Mouse (Mus musculus) cortical plate, adult 2 months (tissue): ENCODE measurements around the gene Sfrp4. TPM values are rescaled to one million over a fixed set of nuclear protein-coding genes. Genes with fewer than 3 reads are reported as not detected.

Source experiments
- H3K27ac ChIP-seq: fragments of 200-500 bp; 2 replicates; pipeline ENCODE4 v1.5.1; 2012; ENCODE audit warnings: low read length, control low read depth, inconsistent platforms; ENCODE audit not compliant: insufficient read depth
- H3K4me1 ChIP-seq: fragments of 200-500 bp; 2 replicates; pipeline ENCODE4 v1.6.1; 2011; ENCODE audit warnings: low read length; ENCODE audit not compliant: control insufficient read depth, insufficient read depth
- H3K4me3 ChIP-seq: fragments of 200-500 bp; 2 replicates; pipeline ENCODE4 v1.5.1; 2011; ENCODE audit warnings: mild to moderate bottlenecking, low read length, control low read depth; ENCODE audit not compliant: insufficient read depth
- CTCF ChIP-seq: fragments of 200-500 bp; IDR thresholded peaks from 2 replicates; pipeline ENCODE4 v1.5.1; 2011; ENCODE audit warnings: mild to moderate bottlenecking, control low read depth, low read length; ENCODE audit not compliant: insufficient read depth; ENCODE audit errors: extremely low read depth
- POLR2A ChIP-seq: fragments of 200-500 bp; IDR thresholded peaks from 2 replicates; pipeline ENCODE4 v1.6.1; 2011; ENCODE audit warnings: mild to moderate bottlenecking, low read length, control low read depth; ENCODE audit not compliant: insufficient read depth; ENCODE audit errors: extremely low read depth
- polyA plus RNA-seq: library from polyadenylated mRNA; depleted of rRNA; stranded (reverse); fragments of >200 nt; gene quantifications from 2 replicates; pipeline ENCODE4 v1.2.3, GENCODE M21; 2012

Sfrp4 gene
- polyA plus RNA-seq, 1 experiment: 3.4 TPM

DNA sequence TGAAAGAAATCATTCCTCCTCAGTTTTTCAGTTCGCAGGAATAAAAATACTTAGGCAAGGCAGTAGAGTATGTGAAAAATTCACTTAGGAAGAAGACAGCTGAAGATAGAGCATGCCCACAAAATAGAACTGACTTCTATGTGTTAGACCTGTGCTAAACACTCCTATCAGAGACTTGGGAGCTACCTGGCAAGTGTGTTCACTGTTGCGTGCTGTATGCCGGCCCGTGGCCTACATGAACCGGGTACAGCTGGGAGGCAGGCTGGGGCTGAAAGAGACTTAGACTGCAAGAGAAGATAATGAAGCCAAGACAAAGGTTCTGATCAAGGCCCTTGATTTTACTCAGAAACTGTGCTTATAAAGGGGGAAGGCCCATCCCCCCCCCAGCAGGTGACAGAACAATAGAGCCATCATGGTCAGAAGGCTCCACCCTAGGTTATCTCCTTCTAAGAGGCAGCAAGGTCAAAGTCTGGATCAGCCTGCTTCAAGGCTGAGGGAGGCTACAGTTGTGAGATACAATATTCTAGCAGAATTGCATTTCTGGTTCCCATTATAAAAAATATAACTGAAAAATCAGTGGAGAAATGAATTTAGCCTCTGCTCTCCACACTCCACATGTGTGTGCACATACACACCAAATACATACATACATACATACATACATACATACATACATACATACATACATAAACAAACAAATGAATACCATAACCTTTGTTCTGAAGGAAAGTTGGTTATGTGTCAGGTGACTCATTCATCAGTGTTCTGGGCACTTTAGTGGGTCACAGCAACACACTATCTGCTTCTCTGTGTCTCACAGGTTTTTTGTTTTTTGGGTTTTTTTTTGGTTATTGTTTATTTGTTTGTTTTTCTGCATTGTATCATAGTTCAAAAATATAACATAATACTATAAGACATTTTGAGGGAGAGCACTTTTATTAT is 8.1 kb downstream of the Sfrp4 start:
- no peak overlapping the region for H3K27ac ChIP-seq
- H3K4me3 ChIP-seq: no peak overlapping the region
- no peaks in the 10 kb centered on the region for H3K4me1 ChIP-seq
- TF ChIP-seq CTCF: no peak
- no peak for TF ChIP-seq POLR2A

GRCm38 (mm10) chr13:19636131-19636530 is 13.2 kb downstream of the Sfrp4 start:
- TF ChIP-seq CTCF: peak; percentile 65
- no peak for TF ChIP-seq POLR2A
- Histone ChIP-seq H3K4me1 (no peaks in the 10 kb centered on the region), H3K27ac (no peak overlapping the region), H3K4me3 (no peak overlapping the region)

GRCm38 (mm10) chr13:19640203-19640851 is 17.4 kb downstream of the Sfrp4 start:
- Histone ChIP-seq H3K27ac (no peak overlapping the region), H3K4me1 (no peaks in the 10 kb centered on the region), H3K4me3 (no peak overlapping the region)
- TF ChIP-seq POLR2A: no peak
- no peak for TF ChIP-seq CTCF

GRCm38 (mm10) chr13:19643519-19643918 is 20.6 kb downstream of the Sfrp4 start:
- H3K27ac ChIP-seq: no peak overlapping the region
- H3K4me3 ChIP-seq: no peak overlapping the region
- H3K4me1 ChIP-seq: no peaks in the 10 kb centered on the region
- no peak for TF ChIP-seq POLR2A

DNA sequence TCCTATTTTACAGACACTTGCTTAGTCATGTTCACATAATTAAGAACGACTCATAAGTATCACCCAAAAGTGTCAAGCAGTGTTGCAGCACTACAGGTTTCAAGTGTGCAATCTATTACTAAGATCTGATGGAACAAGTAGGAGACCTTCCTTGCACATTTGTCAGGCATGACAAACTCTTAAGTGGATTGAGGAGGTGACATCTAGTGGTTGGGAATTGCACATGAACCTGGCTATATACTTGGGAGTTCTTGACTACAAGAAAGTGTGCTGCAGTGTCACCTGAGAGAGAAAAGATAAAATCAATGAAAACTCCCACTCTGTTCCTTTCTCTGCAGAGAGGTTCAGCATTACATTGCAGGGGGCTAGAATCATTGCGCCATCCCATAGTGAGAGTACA is 21.3 kb downstream of the Sfrp4 start:
- Histone ChIP-seq H3K27ac (no peak overlapping the region), H3K4me1 (no peaks in the 10 kb centered on the region), H3K4me3 (no peak overlapping the region)
- TF ChIP-seq POLR2A: no peak
- peak; percentile 30; the same call in 1 of the 2 replicates for TF ChIP-seq CTCF

- Histone ChIP-seq H3K27ac (no peak overlapping the region), H3K4me3 (no peak overlapping the region), H3K4me1 (no peaks in the 10 kb centered on the region)
- TF ChIP-seq CTCF: no peak
- TF ChIP-seq POLR2A: no peak
Observed at GRCm38 (mm10) chr13:19649824-19650223, 26.9 kb downstream of the Sfrp4 start.

DNA sequence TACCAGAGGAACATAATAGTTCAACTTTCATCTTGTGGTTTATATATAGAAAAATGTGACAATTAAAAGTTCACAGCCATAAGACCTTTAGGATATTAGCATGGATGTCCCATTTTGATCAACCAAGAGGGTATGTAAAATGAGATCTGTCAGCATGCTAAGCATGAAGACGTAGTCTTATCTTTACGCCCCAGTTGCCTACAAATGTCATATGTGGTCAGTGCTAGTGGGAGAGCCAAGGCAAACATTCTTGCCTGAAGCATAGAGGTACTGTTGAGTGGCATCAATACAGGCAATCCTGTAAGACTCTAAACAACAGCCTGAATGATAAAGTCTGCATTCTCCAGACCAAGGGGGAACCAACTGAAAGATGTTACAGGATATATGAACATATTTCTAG is 29.5 kb downstream of the Sfrp4 start:
- Histone ChIP-seq H3K4me3 (no peak overlapping the region), H3K27ac (no peak overlapping the region), H3K4me1 (no peaks in the 10 kb centered on the region)
- no peak for TF ChIP-seq POLR2A
- TF ChIP-seq CTCF: no peak

GRCm38 (mm10) chr13:19668355-19669140 is 45.6 kb downstream of the Sfrp4 start:
- TF ChIP-seq CTCF (no peak), POLR2A (no peak)
- Histone ChIP-seq H3K4me3 (no peak overlapping the region), H3K27ac (no peak overlapping the region), H3K4me1 (no peaks in the 10 kb centered on the region)

DNA sequence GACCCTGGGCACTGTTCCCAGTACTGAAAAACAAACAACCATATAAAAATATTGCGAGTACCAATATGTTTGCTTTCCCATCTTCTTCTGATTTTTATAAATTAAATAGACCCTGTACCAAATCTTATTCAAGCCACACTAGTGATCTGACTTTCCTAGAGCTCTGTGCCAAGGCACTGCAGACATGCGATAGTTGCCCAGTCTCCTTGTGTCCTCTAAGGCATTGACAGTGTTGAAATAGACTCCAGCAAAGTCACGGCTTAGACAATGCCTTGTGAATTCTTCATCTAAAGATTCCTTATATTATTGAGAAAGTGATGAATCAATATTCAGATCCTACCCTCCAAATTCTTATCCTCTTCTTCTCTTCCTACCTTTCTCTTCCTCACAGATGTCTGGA is 51.1 kb downstream of the Sfrp4 start:
- H3K4me1 ChIP-seq: no peaks in the 10 kb centered on the region
- TF ChIP-seq CTCF (no peak), POLR2A (no peak)
- no peak overlapping the region for H3K4me3 ChIP-seq
- H3K27ac ChIP-seq: no peak overlapping the region
